Mouse (Mus musculus): ENCODE results near the gene Midn. TPM values are rescaled to one million over a fixed set of nuclear protein-coding genes. Genes with fewer than 3 reads are reported as not detected.

Midn gene
- polyA plus RNA-seq, 1 experiment from 2014 or later, result 3.0 TPM

GRCm38 (mm10) chr10:80199440-80200008 is 51.5 kb downstream of the Midn start:
- Histone ChIP-seq H3K27me3 (ENCODE audit: insufficient read depth, low read length) (0 out of 2 replicates have a peak, but pooled peaks cover 5% of the 10 kb centered on the region), H3K4me2 (ENCODE audit: low read depth, low read length) (no peak overlapping the region), H3K4me3 (ENCODE audit: low read depth, low read length) (no peak overlapping the region), H3K36me3 (replicated peaks; ENCODE audit: insufficient read depth, low read length) (no peaks in the 10 kb centered on the region), H3K27ac (ENCODE audit: low read depth) (no peak overlapping the region), H3K9ac (replicated peaks) (no peak overlapping the region), H3K4me1 (ENCODE audit: insufficient read depth) (no peaks in the 10 kb centered on the region), H3K9me3 (ENCODE audit: low read length) (no peaks in the 10 kb centered on the region)
- 43% methylated on average over 3 of the region's 3 CpGs for WGBS (ENCODE audit: insufficient replicate concordance)
- ATAC-seq (peak; percentile 79), DNase-seq (peak; percentile 85)
- TF ChIP-seq EP300 (IDR thresholded peaks at IDR 0.05; ENCODE audit: low read depth) (no peak), CTCF (IDR thresholded peaks at IDR 0.05; ENCODE audit: low read depth) (peak; percentile 94)

- Histone ChIP-seq H3K27me3 (ENCODE audit: insufficient read depth, low read length) (0 out of 2 replicates have a peak, but pooled peaks cover 5% of the 10 kb centered on the region), H3K9me3 (ENCODE audit: low read length) (no peaks in the 10 kb centered on the region), H3K4me3 (ENCODE audit: low read depth, low read length) (no peak overlapping the region), H3K4me1 (ENCODE audit: insufficient read depth) (no peaks in the 10 kb centered on the region), H3K36me3 (replicated peaks; ENCODE audit: insufficient read depth, low read length) (no peaks in the 10 kb centered on the region), H3K9ac (replicated peaks) (no peak overlapping the region), H3K4me2 (ENCODE audit: low read depth, low read length) (no peak overlapping the region), H3K27ac (ENCODE audit: low read depth) (no peak overlapping the region)
- DNase-seq, result no peak
- ATAC-seq, result no peak
- TF ChIP-seq EP300 (IDR thresholded peaks at IDR 0.05; ENCODE audit: low read depth) (no peak), CTCF (IDR thresholded peaks at IDR 0.05; ENCODE audit: low read depth) (no peak)
- 75% methylated on average over 6 of the region's 6 CpGs for WGBS (ENCODE audit: insufficient replicate concordance)
These were observed 52.4 kb downstream of the Midn start for GRCm38 (mm10) chr10:80200485-80200884.

GRCm38 (mm10) chr10:80204055-80204454 is 56.0 kb downstream of the Midn start:
- Histone ChIP-seq H3K27ac (ENCODE audit: low read depth) (no peak overlapping the region), H3K9ac (replicated peaks) (no peak overlapping the region), H3K4me1 (ENCODE audit: insufficient read depth) (no peaks in the 10 kb centered on the region), H3K36me3 (replicated peaks; ENCODE audit: insufficient read depth, low read length) (no peaks in the 10 kb centered on the region), H3K4me2 (ENCODE audit: low read depth, low read length) (no peak overlapping the region), H3K9me3 (ENCODE audit: low read length) (no peaks in the 10 kb centered on the region), H3K27me3 (ENCODE audit: insufficient read depth, low read length) (no peaks in the 10 kb centered on the region), H3K4me3 (ENCODE audit: low read depth, low read length) (no peak overlapping the region)
- DNase-seq, result no peak
- WGBS (ENCODE audit: insufficient replicate concordance), result 48% methylated on average over 7 of the region's 7 CpGs
- TF ChIP-seq EP300 (IDR thresholded peaks at IDR 0.05; ENCODE audit: low read depth), result no peak
- TF ChIP-seq CTCF (IDR thresholded peaks at IDR 0.05; ENCODE audit: low read depth), result no peak
- ATAC-seq, result no peak

- H3K4me1 ChIP-seq (ENCODE audit: insufficient read depth), result no peaks in the 10 kb centered on the region
- no peak overlapping the region for H3K27ac ChIP-seq (ENCODE audit: low read depth)
- H3K27me3 ChIP-seq (ENCODE audit: insufficient read depth, low read length), result no peaks in the 10 kb centered on the region
- WGBS (ENCODE audit: insufficient replicate concordance), result 67% methylated on average over 1 of the region's 1 CpGs
- no peak overlapping the region for H3K4me2 ChIP-seq (ENCODE audit: low read depth, low read length)
- ATAC-seq (no peak), DNase-seq (no peak)
- H3K9ac ChIP-seq (replicated peaks), result no peak overlapping the region
- no peak overlapping the region for H3K4me3 ChIP-seq (ENCODE audit: low read depth, low read length)
- TF ChIP-seq CTCF (IDR thresholded peaks at IDR 0.05; ENCODE audit: low read depth), result no peak
- TF ChIP-seq EP300 (IDR thresholded peaks at IDR 0.05; ENCODE audit: low read depth), result no peak
- no peaks in the 10 kb centered on the region for H3K9me3 ChIP-seq (ENCODE audit: low read length)
- H3K36me3 ChIP-seq (replicated peaks; ENCODE audit: insufficient read depth, low read length), result no peaks in the 10 kb centered on the region
These were observed 59.1 kb downstream of the Midn start for GRCm38 (mm10) chr10:80207201-80207600.

- H3K9ac ChIP-seq (replicated peaks), result no peak overlapping the region
- TF ChIP-seq EP300 (IDR thresholded peaks at IDR 0.05; ENCODE audit: low read depth) (no peak), CTCF (IDR thresholded peaks at IDR 0.05; ENCODE audit: low read depth) (no peak)
- no peak overlapping the region for H3K4me3 ChIP-seq (ENCODE audit: low read depth, low read length)
- no peak for DNase-seq
- no peaks in the 10 kb centered on the region for H3K27me3 ChIP-seq (ENCODE audit: insufficient read depth, low read length)
- 73% methylated on average over 10 of the region's 10 CpGs for WGBS (ENCODE audit: insufficient replicate concordance)
- ATAC-seq, result no peak
- H3K27ac ChIP-seq (ENCODE audit: low read depth), result no peak overlapping the region
- no peaks in the 10 kb centered on the region for H3K9me3 ChIP-seq (ENCODE audit: low read length)
- no peaks in the 10 kb centered on the region for H3K4me1 ChIP-seq (ENCODE audit: insufficient read depth)
- H3K36me3 ChIP-seq (replicated peaks; ENCODE audit: insufficient read depth, low read length), result no peaks in the 10 kb centered on the region
- H3K4me2 ChIP-seq (ENCODE audit: low read depth, low read length), result no peak overlapping the region
These were observed 59.6 kb downstream of the Midn start for GRCm38 (mm10) chr10:80207676-80208075.

Other genes starting within 250 kb of the Midn start
- 13.5 and 14.3 TPM in 2 replicates for gene Med16, start 239.3 kb upstream of the Midn start, polyA plus RNA-seq (2015; fragmentation: Nextera tagmentation; extraction: Ambion mirVana)
- gene Gm26602, start 237.4 kb upstream of the Midn start, polyA plus RNA-seq (2015; fragmentation: Nextera tagmentation; extraction: Ambion mirVana), result 4.6 TPM in 1 of 2 replicates, not detected in the other
- gene Kiss1r, start 231.3 kb upstream of the Midn start, polyA plus RNA-seq (2015; fragmentation: Nextera tagmentation; extraction: Ambion mirVana), result 0.18 and 0.34 TPM in 2 replicates
- 47.3 and 51.7 TPM in 2 replicates for gene R3hdm4, start 227.1 kb upstream of the Midn start, polyA plus RNA-seq (2015; fragmentation: Nextera tagmentation; extraction: Ambion mirVana)
- 4.5 and 5.5 TPM in 2 replicates for gene Arid3a, start 221.2 kb upstream of the Midn start, polyA plus RNA-seq (2015; fragmentation: Nextera tagmentation; extraction: Ambion mirVana)
- gene Wdr18, start 188.1 kb upstream of the Midn start, polyA plus RNA-seq (2015; fragmentation: Nextera tagmentation; extraction: Ambion mirVana), result 40.7 and 41.2 TPM in 2 replicates
- gene Grin3b, start 177.6 kb upstream of the Midn start, polyA plus RNA-seq (2015; fragmentation: Nextera tagmentation; extraction: Ambion mirVana), result 0.05 TPM in 1 of 2 replicates, not detected in the other
- 13.2 and 14.5 TPM in 2 replicates for gene Tmem259, start 163.9 kb upstream of the Midn start, polyA plus RNA-seq (2015; fragmentation: Nextera tagmentation; extraction: Ambion mirVana)
- gene Cnn2, start 159.7 kb upstream of the Midn start, polyA plus RNA-seq (2015; fragmentation: Nextera tagmentation; extraction: Ambion mirVana), result 40.7 and 42.8 TPM in 2 replicates
- gene Abca7, start 151.8 kb upstream of the Midn start, polyA plus RNA-seq (2015; fragmentation: Nextera tagmentation; extraction: Ambion mirVana), result 2.5 and 3.1 TPM in 2 replicates
- 12.1 and 14.2 TPM in 2 replicates for gene Arhgap45, start 131.6 kb upstream of the Midn start, polyA plus RNA-seq (2015; fragmentation: Nextera tagmentation; extraction: Ambion mirVana)
- 57.0 and 58.3 TPM in 2 replicates for gene Polr2e, start 108.5 kb upstream of the Midn start, polyA plus RNA-seq (2015; fragmentation: Nextera tagmentation; extraction: Ambion mirVana)
- gene Gpx4, start 101.1 kb upstream of the Midn start, polyA plus RNA-seq (2015; fragmentation: Nextera tagmentation; extraction: Ambion mirVana), result 537 and 560 TPM in 2 replicates
- gene Sbno2, start 42.7 kb upstream of the Midn start, polyA plus RNA-seq (2015; fragmentation: Nextera tagmentation; extraction: Ambion mirVana), result 7.4 and 8.7 TPM in 2 replicates
- 9.1 and 11.2 TPM in 2 replicates for gene Stk11, start 32.5 kb upstream of the Midn start, polyA plus RNA-seq (2015; fragmentation: Nextera tagmentation; extraction: Ambion mirVana)
- gene Atp5d, start 9.6 kb upstream of the Midn start, polyA plus RNA-seq (2015; fragmentation: Nextera tagmentation; extraction: Ambion mirVana), result 537 and 576 TPM in 2 replicates
- 0.11 and 0.18 TPM in 2 replicates for gene Cbarp, start 7.4 kb upstream of the Midn start, polyA plus RNA-seq (2015; fragmentation: Nextera tagmentation; extraction: Ambion mirVana)
- 87.0 and 93.3 TPM in 2 replicates for gene Cirbp, start 17.7 kb downstream of the Midn start, polyA plus RNA-seq (2015; fragmentation: Nextera tagmentation; extraction: Ambion mirVana)
- 6.7 and 6.8 TPM in 2 replicates for gene 1600002K03Rik, start 24.7 kb downstream of the Midn start, polyA plus RNA-seq (2015; fragmentation: Nextera tagmentation; extraction: Ambion mirVana)
- gene Efna2, start 31.2 kb downstream of the Midn start, polyA plus RNA-seq (2015; fragmentation: Nextera tagmentation; extraction: Ambion mirVana), result 0.15 and 0.18 TPM in 2 replicates
- gene Mum1, start 78.2 kb downstream of the Midn start, polyA plus RNA-seq (2015; fragmentation: Nextera tagmentation; extraction: Ambion mirVana), result 9.8 and 13.3 TPM in 2 replicates
- gene Ndufs7, start 100.8 kb downstream of the Midn start, polyA plus RNA-seq (2015; fragmentation: Nextera tagmentation; extraction: Ambion mirVana), result 313 and 321 TPM in 2 replicates
- gene Gamt, start 112.7 kb downstream of the Midn start, polyA plus RNA-seq (2015; fragmentation: Nextera tagmentation; extraction: Ambion mirVana), result 93.9 and 101 TPM in 2 replicates
- 19.5 and 21.8 TPM in 2 replicates for gene Dazap1, start 113.2 kb downstream of the Midn start, polyA plus RNA-seq (2015; fragmentation: Nextera tagmentation; extraction: Ambion mirVana)
- gene Rps15, start 144.2 kb downstream of the Midn start, polyA plus RNA-seq (2015; fragmentation: Nextera tagmentation; extraction: Ambion mirVana), result 453 and 466 TPM in 2 replicates
- gene Apc2, start 147.7 kb downstream of the Midn start, polyA plus RNA-seq (2015; fragmentation: Nextera tagmentation; extraction: Ambion mirVana), result 0.05 and 0.20 TPM in 2 replicates
- 25.5 and 27.4 TPM in 2 replicates for gene 2310011J03Rik, start 172.3 kb downstream of the Midn start, polyA plus RNA-seq (2015; fragmentation: Nextera tagmentation; extraction: Ambion mirVana)
- gene Pcsk4, start 181.2 kb downstream of the Midn start, polyA plus RNA-seq (2015; fragmentation: Nextera tagmentation; extraction: Ambion mirVana), result 5.6 TPM in 2 replicates
- gene Reep6, start 181.7 kb downstream of the Midn start, polyA plus RNA-seq (2015; fragmentation: Nextera tagmentation; extraction: Ambion mirVana), result 167 and 174 TPM in 2 replicates
- gene Adamtsl5, start 200.1 kb downstream of the Midn start, polyA plus RNA-seq (2015; fragmentation: Nextera tagmentation; extraction: Ambion mirVana), result 1.5 and 1.8 TPM in 2 replicates
- gene Plk5, start 208.2 kb downstream of the Midn start, polyA plus RNA-seq (2015; fragmentation: Nextera tagmentation; extraction: Ambion mirVana), result 0.08 and 0.20 TPM in 2 replicates
- gene Mex3d, start 239.4 kb downstream of the Midn start, polyA plus RNA-seq (2015; fragmentation: Nextera tagmentation; extraction: Ambion mirVana), result 0.72 and 0.99 TPM in 2 replicates